Mouse (Mus musculus): ENCODE results near the gene Speg. TPM values are rescaled to one million over a fixed set of nuclear protein-coding genes. Genes with fewer than 3 reads are reported as not detected.

Speg gene
- polyA plus RNA-seq, 1 experiment from 2014 or later = 18.6 TPM

DNA sequence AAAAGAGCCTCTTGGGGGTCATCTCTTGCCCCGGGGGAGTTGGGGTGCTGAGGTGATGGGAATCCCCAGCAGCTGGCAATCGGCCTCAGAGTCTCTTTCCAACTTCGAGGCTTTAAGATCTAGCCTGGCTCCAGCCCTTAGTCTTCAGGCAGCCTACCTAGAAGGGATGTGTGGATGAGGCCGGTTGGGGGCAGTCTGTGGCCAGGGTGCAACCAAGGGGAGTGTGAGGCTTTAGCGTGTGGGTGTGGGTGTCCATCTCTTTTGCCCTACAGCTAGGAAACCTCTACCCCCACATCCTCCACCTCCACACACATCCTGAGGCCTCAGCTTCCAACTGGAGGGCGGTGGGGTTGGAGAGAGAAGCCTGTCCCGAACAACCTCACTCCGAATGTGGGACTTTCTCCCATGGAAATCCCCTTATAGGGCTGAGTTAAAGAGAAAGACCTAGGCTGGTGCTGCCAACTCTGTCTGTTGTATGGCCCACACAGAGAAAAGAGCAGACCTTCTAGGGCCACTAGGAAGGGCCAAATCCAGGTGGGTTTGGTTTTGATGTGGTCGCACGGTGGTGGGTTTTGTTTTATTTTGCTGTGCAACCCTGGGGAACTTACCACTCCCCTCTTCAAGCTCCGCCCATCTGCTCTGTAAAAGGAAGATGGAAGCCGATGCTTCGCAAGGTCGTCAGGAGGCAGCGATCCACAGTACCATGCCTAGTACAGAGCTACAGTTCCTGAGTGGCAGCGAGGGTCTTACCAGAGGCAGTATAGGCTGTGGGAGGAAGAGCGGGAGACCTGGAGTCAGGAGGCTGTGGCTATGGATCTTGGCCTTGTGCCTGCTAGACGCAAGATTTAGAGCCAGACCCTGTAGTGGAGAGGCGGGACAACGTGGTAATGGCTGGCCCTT lies 29.8 kb upstream of the Speg start:
- Histone ChIP-seq H3K27me3 (peaks cover 5% of the 10 kb centered on the region; the same call in 1 of the 2 replicates), H3K27ac (replicated peaks) (peak overlapping the region; percentile 51; the same call in 1 of the 2 replicates), H3K4me1 (peaks cover 45% of the 10 kb centered on the region), H3K36me3 (no peaks in the 10 kb centered on the region), H3K4me3 (replicated peaks) (no peak overlapping the region), H3K9ac (no peak overlapping the region), H3K4me2 (replicated peaks) (0 out of 2 replicates have a peak overlapping the region, but pooled peaks have one; percentile 2), H3K9me3 (replicated peaks) (no peaks in the 10 kb centered on the region)
- WGBS = 32% methylated on average over 20 of the region's 20 CpGs
- 0 out of 2 replicates have a peak, but pooled peaks have one; percentile 26 for ATAC-seq (ENCODE audit: insufficient number of reproducible peaks, low FRiP score, low TSS enrichment, low read depth)

DNA sequence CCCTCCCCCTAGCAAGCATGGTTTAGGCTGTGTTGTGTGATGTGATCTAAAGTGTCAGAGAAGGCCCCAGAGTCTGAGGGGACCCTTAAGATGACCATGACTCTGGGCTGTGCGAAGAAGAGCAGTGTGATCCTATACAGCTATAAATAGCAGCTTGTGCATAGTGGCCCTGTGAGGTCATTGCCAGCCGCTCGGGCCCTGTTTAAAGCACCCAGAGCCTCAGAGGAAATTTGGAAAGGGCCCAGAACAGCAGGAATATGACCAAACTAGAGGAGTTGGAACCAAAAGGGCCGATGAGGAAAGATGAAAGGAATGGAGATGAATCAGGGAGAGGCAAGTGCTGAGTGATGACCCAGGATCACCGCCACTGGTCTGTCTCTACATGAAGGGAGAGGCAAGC lies 27.8 kb upstream of the Speg start:
- Histone ChIP-seq H3K27me3 (peaks cover 3% of the 10 kb centered on the region; the same call in 1 of the 2 replicates), H3K4me3 (replicated peaks) (no peak overlapping the region), H3K9me3 (replicated peaks) (no peaks in the 10 kb centered on the region), H3K4me2 (replicated peaks) (no peak overlapping the region), H3K27ac (replicated peaks) (no peak overlapping the region), H3K9ac (no peak overlapping the region), H3K4me1 (peaks cover 32% of the 10 kb centered on the region), H3K36me3 (no peaks in the 10 kb centered on the region)
- no peak for ATAC-seq (ENCODE audit: insufficient number of reproducible peaks, low FRiP score, low TSS enrichment, low read depth)
- WGBS = 70% methylated on average over 5 of the region's 5 CpGs

DNA sequence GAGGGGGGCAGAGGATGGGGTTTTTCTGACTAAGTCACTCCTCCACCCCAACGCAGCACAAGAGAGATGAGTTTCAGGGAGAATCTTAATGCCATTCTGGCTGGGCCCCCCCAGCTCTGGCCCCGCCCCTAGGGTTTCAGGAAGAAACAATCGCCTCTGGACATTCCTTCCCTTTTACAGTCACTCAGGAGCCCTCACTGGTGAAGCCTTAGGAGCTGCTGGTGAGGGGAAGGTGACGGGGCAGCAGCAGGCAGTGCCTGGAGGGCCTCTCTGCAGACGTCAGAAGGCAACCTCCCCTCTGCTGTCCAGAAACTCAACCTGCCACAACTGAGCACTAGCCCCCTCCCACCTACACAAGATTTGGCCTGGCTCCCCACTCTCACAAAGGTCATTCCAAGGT lies 25.8 kb upstream of the Speg start:
- H3K27ac ChIP-seq (replicated peaks) = no peak overlapping the region
- H3K4me1 ChIP-seq = peaks cover 21% of the 10 kb centered on the region
- H3K27me3 ChIP-seq = 0 out of 2 replicates have a peak, but pooled peaks cover 2% of the 10 kb centered on the region
- no peak overlapping the region for H3K4me3 ChIP-seq (replicated peaks)
- WGBS = 26% methylated on average over 5 of the region's 5 CpGs
- no peak for ATAC-seq (ENCODE audit: insufficient number of reproducible peaks, low FRiP score, low TSS enrichment, low read depth)
- no peaks in the 10 kb centered on the region for H3K36me3 ChIP-seq
- H3K4me2 ChIP-seq (replicated peaks) = no peak overlapping the region
- no peaks in the 10 kb centered on the region for H3K9me3 ChIP-seq (replicated peaks)
- H3K9ac ChIP-seq = no peak overlapping the region

DNA sequence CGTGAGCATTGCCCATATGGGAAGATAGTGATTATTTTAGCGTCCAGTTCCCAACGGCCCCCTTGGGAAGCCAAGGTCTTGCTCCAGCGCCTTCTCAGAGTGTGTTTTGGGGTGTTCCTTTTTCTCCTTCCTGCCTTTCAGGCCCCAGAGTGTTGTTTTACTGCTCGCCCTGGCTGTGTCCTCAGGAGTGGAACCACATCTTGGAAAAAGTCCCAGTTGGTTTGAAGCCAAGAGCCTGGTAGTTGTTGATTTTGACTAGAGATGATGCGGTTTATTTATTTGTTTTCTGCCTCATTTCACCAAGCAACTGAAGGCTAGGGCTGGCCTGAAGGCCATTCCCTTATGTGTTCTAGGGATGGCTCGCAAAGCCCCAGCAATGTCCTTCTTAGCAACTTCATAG lies 17.8 kb upstream of the Speg start:
- ATAC-seq (ENCODE audit: insufficient number of reproducible peaks, low FRiP score, low TSS enrichment, low read depth) = no peak
- no peak overlapping the region for H3K27ac ChIP-seq (replicated peaks)
- 61% methylated on average over 7 of the region's 7 CpGs for WGBS
- no peak overlapping the region for H3K9ac ChIP-seq
- no peaks in the 10 kb centered on the region for H3K9me3 ChIP-seq (replicated peaks)
- no peaks in the 10 kb centered on the region for H3K36me3 ChIP-seq
- H3K4me3 ChIP-seq (replicated peaks) = no peak overlapping the region
- H3K4me1 ChIP-seq = peaks cover 16% of the 10 kb centered on the region
- H3K27me3 ChIP-seq = peaks cover 35% of the 10 kb centered on the region
- H3K4me2 ChIP-seq (replicated peaks) = no peak overlapping the region

DNA sequence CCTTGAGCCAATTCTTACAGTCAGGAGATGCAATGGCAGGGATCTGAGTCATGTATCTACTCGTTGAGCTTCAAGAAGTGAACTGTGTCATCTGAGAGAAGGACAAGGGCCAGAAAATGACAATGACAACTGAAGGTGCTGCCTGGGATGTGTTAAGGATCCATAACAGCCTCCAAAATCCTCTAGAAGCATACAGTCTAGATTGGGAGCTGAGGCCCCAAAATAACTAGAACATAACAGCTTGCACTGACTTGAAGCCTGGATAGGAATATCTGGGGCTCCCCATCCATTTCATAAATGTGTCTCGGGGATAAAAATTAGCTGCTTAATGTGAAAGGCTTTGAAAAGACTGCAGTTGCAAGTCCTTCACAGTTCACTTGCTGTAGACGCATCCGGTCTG lies 17.1 kb upstream of the Speg start:
- H3K9me3 ChIP-seq (replicated peaks) = no peaks in the 10 kb centered on the region
- ATAC-seq (ENCODE audit: insufficient number of reproducible peaks, low FRiP score, low TSS enrichment, low read depth) = no peak
- peaks cover 16% of the 10 kb centered on the region for H3K4me1 ChIP-seq
- no peaks in the 10 kb centered on the region for H3K36me3 ChIP-seq
- no peak overlapping the region for H3K27ac ChIP-seq (replicated peaks)
- H3K27me3 ChIP-seq = peaks cover 35% of the 10 kb centered on the region
- H3K9ac ChIP-seq = no peak overlapping the region
- no peak overlapping the region for H3K4me3 ChIP-seq (replicated peaks)
- no peak overlapping the region for H3K4me2 ChIP-seq (replicated peaks)
- 88% methylated on average over 4 of the region's 4 CpGs for WGBS

DNA sequence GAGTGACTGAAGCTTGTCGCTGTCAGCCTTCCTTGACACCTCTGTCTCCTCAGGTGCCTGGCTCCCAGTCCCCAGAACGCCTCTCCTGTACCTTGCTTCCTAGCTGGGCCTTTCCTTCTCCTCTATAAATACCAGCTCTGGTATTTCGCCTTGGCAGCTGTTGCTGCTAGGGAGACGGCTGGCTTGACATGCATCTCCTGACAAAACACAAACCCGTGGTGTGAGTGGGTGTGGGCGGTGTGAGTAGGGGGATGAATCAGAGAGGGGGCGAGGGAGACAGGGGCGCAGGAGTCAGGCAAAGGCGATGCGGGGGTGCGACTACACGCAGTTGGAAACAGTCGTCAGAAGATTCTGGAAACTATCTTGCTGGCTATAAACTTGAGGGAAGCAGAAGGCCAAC lies 15.8 kb upstream of the Speg start:
- Histone ChIP-seq H3K27me3 (peaks cover 40% of the 10 kb centered on the region), H3K27ac (replicated peaks) (no peak overlapping the region), H3K9ac (no peak overlapping the region), H3K4me1 (peaks cover 16% of the 10 kb centered on the region), H3K9me3 (replicated peaks) (no peaks in the 10 kb centered on the region), H3K36me3 (no peaks in the 10 kb centered on the region), H3K4me3 (replicated peaks) (no peak overlapping the region), H3K4me2 (replicated peaks) (no peak overlapping the region)
- WGBS = 55% methylated on average over 13 of the region's 13 CpGs
- no peak for ATAC-seq (ENCODE audit: insufficient number of reproducible peaks, low FRiP score, low TSS enrichment, low read depth)

DNA sequence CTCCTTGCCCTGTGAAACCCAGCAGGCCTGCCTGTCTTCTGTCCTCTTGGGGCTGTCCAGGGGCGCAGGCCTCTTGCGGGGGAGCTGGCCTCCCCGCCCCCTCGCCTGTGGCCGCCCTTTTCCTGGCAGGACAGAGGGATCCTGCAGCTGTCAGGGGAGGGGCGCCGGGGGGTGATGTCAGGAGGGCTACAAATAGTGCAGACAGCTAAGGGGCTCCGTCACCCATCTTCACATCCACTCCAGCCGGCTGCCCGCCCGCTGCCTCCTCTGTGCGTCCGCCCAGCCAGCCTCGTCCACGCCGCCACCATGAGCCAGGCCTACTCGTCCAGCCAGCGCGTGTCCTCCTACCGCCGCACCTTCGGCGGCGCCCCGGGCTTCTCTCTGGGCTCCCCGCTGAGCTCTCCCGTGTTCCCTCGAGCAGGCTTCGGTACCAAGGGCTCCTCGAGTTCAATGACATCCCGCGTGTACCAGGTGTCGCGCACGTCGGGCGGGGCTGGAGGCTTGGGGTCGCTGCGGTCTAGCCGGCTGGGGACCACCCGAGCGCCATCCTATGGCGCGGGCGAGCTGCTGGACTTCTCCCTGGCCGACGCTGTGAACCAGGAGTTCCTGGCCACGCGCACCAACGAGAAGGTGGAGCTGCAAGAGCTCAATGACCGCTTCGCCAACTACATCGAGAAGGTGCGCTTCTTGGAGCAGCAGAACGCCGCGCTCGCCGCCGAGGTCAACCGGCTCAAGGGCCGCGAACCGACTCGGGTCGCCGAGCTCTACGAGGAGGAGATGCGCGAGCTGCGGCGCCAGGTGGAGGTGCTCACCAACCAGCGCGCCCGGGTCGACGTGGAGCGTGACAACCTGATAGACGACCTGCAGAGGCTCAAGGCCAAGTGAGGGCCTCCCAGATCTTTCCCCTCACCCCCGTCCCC lies 14.7 kb upstream of the Speg start, which contains the start of gene Des:
TSS of gene Des (plus strand) at position 218 of the 920 bp plus-strand sequence.
- Histone ChIP-seq H3K4me3 (replicated peaks) (peak within 1 kb of the TSS; percentile 36), H3K9me3 (replicated peaks) (no peaks in the 10 kb centered on the region), H3K27me3 (peaks cover 40% of the 10 kb centered on the region), H3K4me2 (replicated peaks) (peak within 1 kb of the TSS; percentile 54), H3K27ac (replicated peaks) (no peak within 1 kb of the TSS), H3K36me3 (no peaks in the 10 kb centered on the region), H3K9ac (no peak within 1 kb of the TSS), H3K4me1 (peaks cover 16% of the 10 kb centered on the region)
- ATAC-seq (ENCODE audit: insufficient number of reproducible peaks, low FRiP score, low TSS enrichment, low read depth) = peak; percentile 59
- WGBS = 3% methylated on average over 79 of the region's 80 CpGs

DNA sequence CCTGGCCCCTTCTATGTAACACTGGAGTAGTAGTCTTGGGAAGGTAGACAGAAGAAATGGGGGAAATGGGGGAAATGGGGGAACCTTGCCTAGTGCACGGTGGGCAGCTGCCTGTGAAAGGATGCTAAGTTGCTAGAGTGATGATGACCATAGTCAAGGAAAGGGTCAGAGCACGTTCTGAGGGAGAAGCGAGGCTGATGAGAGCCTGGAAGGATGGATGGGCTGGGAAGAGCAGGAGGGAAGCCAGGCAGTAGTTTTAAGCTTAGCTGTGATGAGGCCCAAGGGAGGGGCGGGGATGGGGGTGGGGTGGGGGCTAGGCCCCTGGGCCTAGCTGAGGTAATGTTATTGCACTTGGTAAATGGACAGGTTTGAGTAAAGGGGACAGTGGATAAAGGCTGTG lies 14.0 kb upstream of the Speg start:
- H3K36me3 ChIP-seq = no peaks in the 10 kb centered on the region
- H3K4me3 ChIP-seq (replicated peaks) = peak overlapping the region; percentile 36
- no peak overlapping the region for H3K27ac ChIP-seq (replicated peaks)
- WGBS = 57% methylated on average over 4 of the region's 4 CpGs
- H3K9me3 ChIP-seq (replicated peaks) = no peaks in the 10 kb centered on the region
- peaks cover 20% of the 10 kb centered on the region for H3K4me1 ChIP-seq
- peak overlapping the region; percentile 54 for H3K4me2 ChIP-seq (replicated peaks)
- no peak for ATAC-seq (ENCODE audit: insufficient number of reproducible peaks, low FRiP score, low TSS enrichment, low read depth)
- peaks cover 40% of the 10 kb centered on the region for H3K27me3 ChIP-seq
- no peak overlapping the region for H3K9ac ChIP-seq

DNA sequence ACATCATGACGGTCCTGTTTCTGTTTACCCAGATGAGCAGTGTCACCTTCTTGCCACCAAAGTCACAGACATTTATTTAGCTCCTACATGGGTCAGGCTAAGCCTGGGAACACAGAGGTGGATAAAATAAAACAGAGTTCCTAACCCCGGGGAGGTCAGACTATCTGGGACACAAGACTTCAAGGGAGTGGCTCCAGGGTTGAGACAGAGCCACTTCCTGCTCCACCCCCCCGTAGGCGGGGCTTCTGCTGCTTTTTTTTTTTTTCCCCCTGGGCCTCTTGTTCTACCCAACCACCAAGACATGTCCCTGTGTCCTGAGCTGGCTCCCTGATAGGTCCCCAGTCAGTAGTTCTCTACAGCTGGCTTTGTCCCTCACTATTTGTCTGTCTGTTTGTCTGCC lies 13.3 kb upstream of the Speg start:
- H3K9ac ChIP-seq = no peak overlapping the region
- WGBS = 36% methylated on average over 4 of the region's 4 CpGs
- H3K4me1 ChIP-seq = peaks cover 20% of the 10 kb centered on the region
- H3K4me2 ChIP-seq (replicated peaks) = no peak overlapping the region
- no peaks in the 10 kb centered on the region for H3K36me3 ChIP-seq
- H3K4me3 ChIP-seq (replicated peaks) = no peak overlapping the region
- no peak overlapping the region for H3K27ac ChIP-seq (replicated peaks)
- peaks cover 40% of the 10 kb centered on the region for H3K27me3 ChIP-seq
- H3K9me3 ChIP-seq (replicated peaks) = no peaks in the 10 kb centered on the region
- ATAC-seq (ENCODE audit: insufficient number of reproducible peaks, low FRiP score, low TSS enrichment, low read depth) = no peak

DNA sequence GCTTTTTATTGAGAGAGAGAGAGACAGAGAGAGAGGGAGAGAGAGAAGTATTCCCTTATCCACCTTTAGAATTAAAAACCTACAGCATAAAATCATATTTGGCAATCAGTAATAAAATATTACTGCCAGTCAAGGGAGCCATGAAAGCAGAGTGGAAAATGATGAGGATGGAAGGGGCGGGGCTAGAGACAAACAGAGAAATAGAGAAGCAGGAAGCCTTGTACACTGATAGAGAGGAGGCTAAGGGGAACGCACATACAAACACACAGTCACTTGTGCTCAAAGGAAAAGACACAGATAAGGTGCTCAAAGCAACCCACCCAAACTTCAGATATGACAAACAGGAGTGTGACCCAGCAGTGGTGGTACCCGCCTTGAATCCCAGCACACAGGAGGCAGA lies 11.2 kb upstream of the Speg start:
- H3K27ac ChIP-seq (replicated peaks) = no peak overlapping the region
- WGBS = 86% methylated on average over 3 of the region's 3 CpGs

DNA sequence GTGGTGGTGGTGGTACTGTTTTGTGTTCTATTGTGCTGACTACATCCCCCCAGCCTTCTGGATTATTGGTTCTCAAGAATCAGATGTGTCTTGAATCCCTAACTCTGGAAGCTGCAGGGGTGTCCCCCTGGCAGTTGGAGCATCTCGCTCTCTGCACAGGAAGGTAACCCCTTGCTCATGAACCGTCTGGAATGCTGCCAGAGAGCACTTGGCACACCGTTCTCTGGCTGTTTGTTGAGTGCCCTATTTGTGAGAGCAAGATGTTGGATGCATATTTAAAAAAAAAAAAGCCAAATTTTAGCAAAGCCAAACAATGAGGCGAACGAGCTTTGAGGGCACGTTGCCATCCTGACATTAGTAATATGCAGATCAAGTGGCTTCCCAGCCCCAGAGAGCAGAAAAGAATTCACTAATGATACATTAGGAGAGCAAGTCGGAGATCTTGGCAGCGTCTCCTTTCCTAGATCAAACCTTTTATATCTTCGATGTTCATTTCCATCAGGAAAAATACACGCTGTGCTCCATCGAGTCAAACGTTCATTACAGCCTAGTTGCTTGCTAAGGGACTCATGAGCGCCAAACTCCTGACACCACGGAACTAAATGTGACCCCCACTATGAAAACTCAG lies 9.5 kb upstream of the Speg start:
- Histone ChIP-seq H3K4me3 (replicated peaks) (no peak overlapping the region), H3K9me3 (replicated peaks) (no peaks in the 10 kb centered on the region), H3K4me2 (replicated peaks) (no peak overlapping the region), H3K4me1 (peaks cover 7% of the 10 kb centered on the region), H3K36me3 (no peaks in the 10 kb centered on the region), H3K27ac (replicated peaks) (no peak overlapping the region), H3K27me3 (peaks cover 19% of the 10 kb centered on the region), H3K9ac (no peak overlapping the region)
- no peak for ATAC-seq (ENCODE audit: insufficient number of reproducible peaks, low FRiP score, low TSS enrichment, low read depth)
- 63% methylated on average over 14 of the region's 14 CpGs for WGBS

More for the DNA sequence above, 11.2 kb upstream of the Speg start:
- Histone ChIP-seq H3K4me2 (replicated peaks) (no peak overlapping the region), H3K9me3 (replicated peaks) (no peaks in the 10 kb centered on the region), H3K4me3 (replicated peaks) (no peak overlapping the region), H3K36me3 (no peaks in the 10 kb centered on the region), H3K9ac (no peak overlapping the region), H3K4me1 (peaks cover 15% of the 10 kb centered on the region), H3K27me3 (peaks cover 35% of the 10 kb centered on the region)
- ATAC-seq (ENCODE audit: insufficient number of reproducible peaks, low FRiP score, low TSS enrichment, low read depth) = no peak

All from embryonic facial prominence, embryonic 15.5 days (tissue).